Mouse (Mus musculus) forebrain, embryonic 13.5 days (tissue): ENCODE results near the gene Sgca. TPM values are rescaled to one million over a fixed set of nuclear protein-coding genes. Genes with fewer than 3 reads are reported as not detected.

Experiments
- ATAC-seq: fragments of 200-750 bp; cut with Nextera tagmentation; 2 replicates; pipeline ENCODE4 v1.8.0; 2017
- H3K27ac ChIP-seq: fragments of 300-500 bp; sonication (generic); 2 replicates; pipeline ENCODE4 v1.5.1; 2015; ENCODE audit warnings: inconsistent platforms, mild to moderate bottlenecking, moderate library complexity
- H3K27me3 ChIP-seq: fragments of 300-500 bp; sonication (generic); 2 replicates; pipeline ENCODE4 v1.6.1; 2015; ENCODE audit warnings: mild to moderate bottlenecking, inconsistent platforms
- H3K36me3 ChIP-seq: fragments of 300-500 bp; sonication (generic); 2 replicates; pipeline ENCODE4 v1.6.1; 2015; ENCODE audit warnings: mild to moderate bottlenecking, inconsistent platforms; ENCODE audit not compliant: poor library complexity, severe bottlenecking
- H3K4me1 ChIP-seq: fragments of 300-500 bp; sonication (generic); 2 replicates; pipeline ENCODE4 v1.6.1; 2015; ENCODE audit warnings: inconsistent platforms
- H3K4me2 ChIP-seq: fragments of 300-500 bp; sonication (generic); 2 replicates; pipeline ENCODE4 v1.6.1; 2015; ENCODE audit warnings: inconsistent platforms, mild to moderate bottlenecking, moderate library complexity
- H3K4me3 ChIP-seq: fragments of 300-500 bp; sonication (generic); 2 replicates; pipeline ENCODE4 v1.5.1; 2015; ENCODE audit warnings: mild to moderate bottlenecking, inconsistent platforms
- H3K9ac ChIP-seq: fragments of 300-500 bp; sonication (generic); 2 replicates; pipeline ENCODE4 v1.6.1; 2015; ENCODE audit warnings: mild to moderate bottlenecking, inconsistent platforms
- H3K9me3 ChIP-seq: fragments of 300-500 bp; sonication (generic); replicated peaks from 2 replicates; pipeline ENCODE4 v1.6.1; 2016; ENCODE audit warnings: inconsistent platforms
- WGBS: fragments of 180-500 bp; shearing (Covaris S2); methylation state at CpG from one replicate; pipeline ENCODE4 v1.1.7; 2015; 5-methylcytosine and 5-hydroxymethylcytosine counted together
- polyA plus RNA-seq: library from polyadenylated mRNA; unstranded; fragments of >200 nt; fragmentation: Nextera tagmentation; extraction: Ambion mirVana; gene quantifications from 2 replicates; pipeline ENCODE4 v1.2.1, GENCODE M21; 2015

Sgca gene
- polyA plus RNA-seq, 1 experiment from 2014 or later, result not detected

GRCm38 (mm10) chr11:94957693-94958064, 18.4 kb downstream of the Sgca start:
- no peak for ATAC-seq
- 88% methylated on average over 9 of the region's 9 CpGs for WGBS
- peak overlapping the region; percentile 52 for H3K27ac ChIP-seq

GRCm38 (mm10) chr11:94955103-94955502, 21.0 kb downstream of the Sgca start:
- H3K4me3 ChIP-seq, result no peak overlapping the region
- no peaks in the 10 kb centered on the region for H3K9me3 ChIP-seq
- 42% methylated on average over 9 of the region's 9 CpGs for WGBS
- no peak overlapping the region; the same call in 1 of the 2 replicates for H3K27ac ChIP-seq
- no peaks in the 10 kb centered on the region for H3K27me3 ChIP-seq
- peak overlapping the region; percentile 25 for H3K4me2 ChIP-seq
- peaks cover 43% of the 10 kb centered on the region for H3K4me1 ChIP-seq
- H3K9ac ChIP-seq, result no peak overlapping the region; the same call in 1 of the 2 replicates
- peak; percentile 70; the same call in 1 of the 2 replicates for ATAC-seq
- H3K36me3 ChIP-seq, result no peaks in the 10 kb centered on the region

More at GRCm38 (mm10) chr11:94957693-94958064, 18.4 kb downstream of the Sgca start:
- Histone ChIP-seq H3K4me2 (no peak overlapping the region), H3K36me3 (no peaks in the 10 kb centered on the region), H3K4me1 (peaks cover 35% of the 10 kb centered on the region), H3K27me3 (no peaks in the 10 kb centered on the region), H3K9me3 (no peaks in the 10 kb centered on the region), H3K4me3 (no peak overlapping the region), H3K9ac (no peak overlapping the region)

GRCm38 (mm10) chr11:94952169-94952568, 24.0 kb downstream of the Sgca start:
- Histone ChIP-seq H3K36me3 (no peaks in the 10 kb centered on the region), H3K27ac (peak overlapping the region; percentile 66), H3K4me2 (peak overlapping the region; percentile 26), H3K9me3 (no peaks in the 10 kb centered on the region), H3K4me3 (no peak overlapping the region), H3K4me1 (peaks cover 31% of the 10 kb centered on the region), H3K9ac (no peak overlapping the region), H3K27me3 (no peaks in the 10 kb centered on the region)
- WGBS, result 5% methylated on average over 6 of the region's 6 CpGs
- ATAC-seq, result peak; percentile 21; the same call in 1 of the 2 replicates

- Histone ChIP-seq H3K9me3 (no peaks in the 10 kb centered on the region), H3K4me2 (no peak overlapping the region), H3K27me3 (peaks cover 20% of the 10 kb centered on the region; the same call in 1 of the 2 replicates), H3K4me1 (no peaks in the 10 kb centered on the region), H3K4me3 (no peak overlapping the region), H3K36me3 (no peaks in the 10 kb centered on the region), H3K27ac (no peak overlapping the region), H3K9ac (no peak overlapping the region)
- WGBS, result 89% methylated on average over 12 of the region's 12 CpGs
- no peak for ATAC-seq
These were observed 30.9 kb downstream of the Sgca start for GRCm38 (mm10) chr11:94945236-94945635.

GRCm38 (mm10) chr11:94944295-94944694, 31.8 kb downstream of the Sgca start:
- Histone ChIP-seq H3K9ac (no peak overlapping the region), H3K4me3 (no peak overlapping the region), H3K4me2 (no peak overlapping the region), H3K36me3 (no peaks in the 10 kb centered on the region), H3K27ac (no peak overlapping the region), H3K27me3 (peaks cover 30% of the 10 kb centered on the region), H3K9me3 (no peaks in the 10 kb centered on the region), H3K4me1 (no peaks in the 10 kb centered on the region)
- WGBS, result 17% methylated on average over 8 of the region's 8 CpGs
- no peak for ATAC-seq

GRCm38 (mm10) chr11:94943054-94943453, 33.1 kb downstream of the Sgca start:
- H3K4me1 ChIP-seq, result 0 out of 2 replicates have a peak, but pooled peaks cover 2% of the 10 kb centered on the region
- no peaks in the 10 kb centered on the region for H3K9me3 ChIP-seq
- no peaks in the 10 kb centered on the region for H3K36me3 ChIP-seq
- no peak overlapping the region for H3K4me3 ChIP-seq
- H3K9ac ChIP-seq, result no peak overlapping the region
- no peak overlapping the region for H3K4me2 ChIP-seq
- H3K27me3 ChIP-seq, result peaks cover 41% of the 10 kb centered on the region
- no peak for ATAC-seq
- 83% methylated on average over 15 of the region's 15 CpGs for WGBS
- no peak overlapping the region for H3K27ac ChIP-seq

GRCm38 (mm10) chr11:94942282-94943023, 33.7 kb downstream of the Sgca start:
- peaks cover 47% of the 10 kb centered on the region for H3K27me3 ChIP-seq
- ATAC-seq, result no peak
- H3K4me1 ChIP-seq, result peaks cover 8% of the 10 kb centered on the region
- no peak overlapping the region for H3K27ac ChIP-seq
- 50% methylated on average over 13 of the region's 13 CpGs for WGBS
- no peaks in the 10 kb centered on the region for H3K9me3 ChIP-seq
- no peak overlapping the region for H3K9ac ChIP-seq
- H3K36me3 ChIP-seq, result no peaks in the 10 kb centered on the region
- H3K4me2 ChIP-seq, result no peak overlapping the region
- no peak overlapping the region for H3K4me3 ChIP-seq

- no peak overlapping the region for H3K4me2 ChIP-seq
- H3K9ac ChIP-seq, result no peak overlapping the region
- H3K4me3 ChIP-seq, result no peak overlapping the region
- H3K27ac ChIP-seq, result no peak overlapping the region
- peaks cover 13% of the 10 kb centered on the region for H3K4me1 ChIP-seq
- no peaks in the 10 kb centered on the region for H3K36me3 ChIP-seq
- 85% methylated on average over 8 of the region's 8 CpGs for WGBS
- peaks cover 49% of the 10 kb centered on the region for H3K27me3 ChIP-seq
- no peaks in the 10 kb centered on the region for H3K9me3 ChIP-seq
- no peak for ATAC-seq
These were observed 34.4 kb downstream of the Sgca start for GRCm38 (mm10) chr11:94941776-94942175.

- 42% methylated on average over 9 of the region's 9 CpGs for WGBS
- Histone ChIP-seq H3K27ac (no peak overlapping the region), H3K4me2 (no peak overlapping the region), H3K4me1 (peaks cover 19% of the 10 kb centered on the region), H3K36me3 (no peaks in the 10 kb centered on the region), H3K27me3 (peaks cover 52% of the 10 kb centered on the region), H3K9ac (no peak overlapping the region), H3K4me3 (no peak overlapping the region), H3K9me3 (no peaks in the 10 kb centered on the region)
- no peak for ATAC-seq
These were observed 35.0 kb downstream of the Sgca start for GRCm38 (mm10) chr11:94941121-94941520.

- H3K4me3 ChIP-seq, result no peak overlapping the region
- peaks cover 66% of the 10 kb centered on the region for H3K27me3 ChIP-seq
- whole genome bisulfite sequencing, result 22% methylated on average over 4 of the region's 4 CpGs
- no peak for ATAC-seq
- H3K27ac ChIP-seq, result no peak overlapping the region
- H3K9ac ChIP-seq, result no peak overlapping the region
- H3K4me1 ChIP-seq, result peaks cover 20% of the 10 kb centered on the region
- H3K4me2 ChIP-seq, result no peak overlapping the region
- no peaks in the 10 kb centered on the region for H3K9me3 ChIP-seq
- no peaks in the 10 kb centered on the region for H3K36me3 ChIP-seq
These were observed 36.8 kb downstream of the Sgca start for GRCm38 (mm10) chr11:94939280-94939679.

- Histone ChIP-seq H3K27me3 (peaks cover 75% of the 10 kb centered on the region), H3K4me1 (peaks cover 20% of the 10 kb centered on the region), H3K27ac (no peak overlapping the region), H3K9ac (no peak overlapping the region), H3K36me3 (no peaks in the 10 kb centered on the region), H3K4me3 (no peak overlapping the region), H3K4me2 (peak overlapping the region; percentile 64; the same call in 1 of the 2 replicates), H3K9me3 (no peaks in the 10 kb centered on the region)
- WGBS, result 24% methylated on average over 9 of the region's 9 CpGs
- no peak for ATAC-seq
These were observed 37.8 kb downstream of the Sgca start for GRCm38 (mm10) chr11:94938296-94938695.

- peaks cover 79% of the 10 kb centered on the region for H3K27me3 ChIP-seq
- H3K9ac ChIP-seq, result peak overlapping the region; percentile 40; the same call in 1 of the 2 replicates
- H3K4me3 ChIP-seq, result peak overlapping the region; percentile 32
- H3K36me3 ChIP-seq, result no peaks in the 10 kb centered on the region
- H3K27ac ChIP-seq, result no peak overlapping the region
- H3K4me2 ChIP-seq, result peak overlapping the region; percentile 64
- 1% methylated on average over 15 of the region's 15 CpGs for WGBS
- peaks cover 20% of the 10 kb centered on the region for H3K4me1 ChIP-seq
- no peaks in the 10 kb centered on the region for H3K9me3 ChIP-seq
- ATAC-seq, result no peak
These were observed 38.3 kb downstream of the Sgca start for GRCm38 (mm10) chr11:94937787-94938186.
